Mouse (Mus musculus) E14TG2a.4 (cell line): ENCODE data around the gene Gm17018.
A peak's percentile ranks its signal among the peaks of the same experiment; 100 is the strongest.

Experiments
- H3K27me3 ChIP-seq: 2 replicates; pipeline ENCODE4 v1.6.1; 2014; ENCODE audit warnings: low read length, control low read depth; ENCODE audit not compliant: insufficient read depth
- H3K36me3 ChIP-seq: 2 replicates; pipeline ENCODE4 v1.6.1; 2014; ENCODE audit warnings: low read length, control low read depth; ENCODE audit not compliant: insufficient read depth
- H3K4me1 ChIP-seq: replicated peaks from 2 replicates; pipeline ENCODE4 v1.6.1; 2014; ENCODE audit warnings: low read depth, low read length, control low read depth
- H3K4me3 ChIP-seq: replicated peaks from 2 replicates; pipeline ENCODE4 v1.5.1; 2014; ENCODE audit warnings: mild to moderate bottlenecking, low read length
- H3K9me3 ChIP-seq: 2 replicates; pipeline ENCODE4 v1.6.1; 2014; ENCODE audit warnings: low read length, control low read depth
- CTCF ChIP-seq: conservative IDR thresholded peaks from 2 replicates; pipeline ENCODE4 v1.5.1; 2014; ENCODE audit warnings: low read length
- NANOG ChIP-seq: IDR thresholded peaks from 2 replicates; pipeline ENCODE4 v1.6.1; 2014; ENCODE audit warnings: borderline replicate concordance, low read length, mixed read lengths
- POU5F1 ChIP-seq: IDR thresholded peaks from 2 replicates; pipeline ENCODE4 v1.6.1; 2014; ENCODE audit warnings: low read length, borderline replicate concordance

Gm17018 gene

GRCm38 (mm10) chr19:45578976-45579375 lies 18.6 kb downstream of the Gm17018 start:
- TF ChIP-seq NANOG (no peak), CTCF (no peak)
- H3K36me3 ChIP-seq, result peaks cover 36% of the 10 kb centered on the region

GRCm38 (mm10) chr19:45579416-45579815 lies 19.0 kb downstream of the Gm17018 start:
- no peak for TF ChIP-seq POU5F1
- no peak for TF ChIP-seq NANOG
- no peak for TF ChIP-seq CTCF
- peaks cover 34% of the 10 kb centered on the region for H3K36me3 ChIP-seq
- H3K9me3 ChIP-seq, result no peaks in the 10 kb centered on the region
- no peak overlapping the region for H3K4me3 ChIP-seq
- no peaks in the 10 kb centered on the region for H3K27me3 ChIP-seq
- peaks cover 73% of the 10 kb centered on the region for H3K4me1 ChIP-seq

More at GRCm38 (mm10) chr19:45578976-45579375, 18.6 kb downstream of the Gm17018 start:
- Histone ChIP-seq H3K9me3 (no peaks in the 10 kb centered on the region), H3K27me3 (no peaks in the 10 kb centered on the region), H3K4me3 (no peak overlapping the region), H3K4me1 (peaks cover 77% of the 10 kb centered on the region)

GRCm38 (mm10) chr19:45580235-45580634 lies 19.8 kb downstream of the Gm17018 start:
- H3K4me1 ChIP-seq, result peaks cover 65% of the 10 kb centered on the region
- H3K9me3 ChIP-seq, result no peaks in the 10 kb centered on the region
- H3K4me3 ChIP-seq, result no peak overlapping the region
- TF ChIP-seq NANOG (no peak), POU5F1 (no peak), CTCF (no peak)
- no peaks in the 10 kb centered on the region for H3K27me3 ChIP-seq
- H3K36me3 ChIP-seq, result peaks cover 33% of the 10 kb centered on the region

GRCm38 (mm10) chr19:45581257-45581656 lies 20.8 kb downstream of the Gm17018 start:
- peaks cover 26% of the 10 kb centered on the region for H3K36me3 ChIP-seq
- TF ChIP-seq CTCF (peak; percentile 71), NANOG (no peak)
- peaks cover 3% of the 10 kb centered on the region; the same call in 1 of the 2 replicates for H3K27me3 ChIP-seq
- no peaks in the 10 kb centered on the region for H3K9me3 ChIP-seq
- H3K4me3 ChIP-seq, result no peak overlapping the region
- peaks cover 60% of the 10 kb centered on the region for H3K4me1 ChIP-seq

GRCm38 (mm10) chr19:45582161-45582560 lies 21.7 kb downstream of the Gm17018 start:
- TF ChIP-seq CTCF (no peak), NANOG (no peak), POU5F1 (no peak)
- Histone ChIP-seq H3K4me3 (no peak overlapping the region), H3K9me3 (no peaks in the 10 kb centered on the region), H3K36me3 (peaks cover 20% of the 10 kb centered on the region), H3K4me1 (peaks cover 57% of the 10 kb centered on the region), H3K27me3 (peaks cover 3% of the 10 kb centered on the region; the same call in 1 of the 2 replicates)

GRCm38 (mm10) chr19:45583136-45583535 lies 22.7 kb downstream of the Gm17018 start:
- Histone ChIP-seq H3K4me1 (peaks cover 51% of the 10 kb centered on the region), H3K9me3 (no peaks in the 10 kb centered on the region)
- TF ChIP-seq POU5F1, result no peak
- no peak for TF ChIP-seq CTCF
- TF ChIP-seq NANOG, result no peak

GRCm38 (mm10) chr19:45584856-45585620 lies 24.6 kb downstream of the Gm17018 start:
- H3K9me3 ChIP-seq, result no peaks in the 10 kb centered on the region
- H3K4me3 ChIP-seq, result no peak overlapping the region
- H3K27me3 ChIP-seq, result peaks cover 3% of the 10 kb centered on the region; the same call in 1 of the 2 replicates
- TF ChIP-seq POU5F1, result no peak
- TF ChIP-seq CTCF, result no peak
- TF ChIP-seq NANOG, result no peak
- H3K4me1 ChIP-seq, result peaks cover 35% of the 10 kb centered on the region
- no peaks in the 10 kb centered on the region for H3K36me3 ChIP-seq

More at GRCm38 (mm10) chr19:45583136-45583535, 22.7 kb downstream of the Gm17018 start:
- H3K36me3 ChIP-seq, result peaks cover 10% of the 10 kb centered on the region
- peaks cover 3% of the 10 kb centered on the region; the same call in 1 of the 2 replicates for H3K27me3 ChIP-seq
- H3K4me3 ChIP-seq, result no peak overlapping the region

- no peaks in the 10 kb centered on the region for H3K36me3 ChIP-seq
- no peak for TF ChIP-seq NANOG
- TF ChIP-seq POU5F1, result no peak
- no peak for TF ChIP-seq CTCF
- H3K4me3 ChIP-seq, result no peak overlapping the region
- no peaks in the 10 kb centered on the region for H3K9me3 ChIP-seq
- peaks cover 25% of the 10 kb centered on the region for H3K4me1 ChIP-seq
- peaks cover 3% of the 10 kb centered on the region; the same call in 1 of the 2 replicates for H3K27me3 ChIP-seq
These were observed 26.4 kb downstream of the Gm17018 start for GRCm38 (mm10) chr19:45586850-45587249.

- peaks cover 3% of the 10 kb centered on the region; the same call in 1 of the 2 replicates for H3K27me3 ChIP-seq
- no peak for TF ChIP-seq POU5F1
- no peak for TF ChIP-seq CTCF
- no peak for TF ChIP-seq NANOG
- no peaks in the 10 kb centered on the region for H3K36me3 ChIP-seq
- H3K9me3 ChIP-seq, result no peaks in the 10 kb centered on the region
- H3K4me1 ChIP-seq, result peaks cover 17% of the 10 kb centered on the region; the same call in 1 of the 2 replicates
- no peak overlapping the region for H3K4me3 ChIP-seq
These were observed 27.3 kb downstream of the Gm17018 start for GRCm38 (mm10) chr19:45587509-45588292.
